In genomic region chr6:118018666-118019065, GRCm38 (mm10) we compare ENCODE assay signal across 16 mouse cellular contexts. TPM values are rescaled to one million over a fixed set of nuclear protein-coding genes. Genes with fewer than 3 reads are reported as not detected.
DNase-seq lines count a peak whose midpoint lies in the region; ATAC-seq lines count a peak whose summit lies in the region.
"Had no signal": no experiment of that assay in that cellular context is flagged by ENCODE, and none has a peak within 500 bp of the region (broad histone marks: within the 10 kb centered on the region; RNA-seq: fewer than 3 reads in every experiment).

No protein-coding gene starts in this region.

- intact Hi-C loops in gastrocnemius, postnatal 14 days (cut with DNase I; ENCODE audit: low total_unique reads), result no loop called here

- DNase-seq in left cerebral cortex, adult 18-20 months (ENCODE audit: low spot score in 2 of 2), result peak; percentile 60 to 69
- no peak for DNase-seq in left cerebral cortex, adult 11 months (ENCODE audit: low spot score)
- peak; percentile 65 for DNase-seq in right cerebral cortex, postnatal 25 days
- DNase-seq in right cerebral cortex, postnatal 14 days, result no peak
- DNase-seq in gastrocnemius, postnatal 14 days, result no peak
- no peak for DNase-seq in heart, adult 18-20 months
- DNase-seq: adrenal gland, adult 2 months; cerebellum, adult 8-10 months; gastrocnemius, adult 2 months; heart, postnatal 14 days; liver; thymus, postnatal 25 days had no signal

- 0 out of 2 replicates have a peak, but pooled peaks have one; percentile 26 for ATAC-seq in megakaryocyte progenitor cell, adult 5-6 weeks (replicated peaks; ENCODE audit: poor library complexity)
- ATAC-seq: intestine, embryonic 16.5 days; lung, postnatal 0 days had no signal

RNA-seq across cellular contexts. Expression of gene Rasgef1a, which starts 7.4 kb away (rescaled TPM):
- total RNA-seq in left cerebral cortex, adult 18-20 months (2021), result 100 to 1,000 TPM; 201 to 250 TPM
- total RNA-seq in megakaryocyte progenitor cell, adult 5-6 weeks (2015), result 0.07 TPM in 1 of 2 replicates, not detected in the other
- 0.17 TPM in 1 of 2 replicates, not detected in the other for total RNA-seq in megakaryocyte progenitor cell, adult 5-6 weeks (2017)
- under 1 TPM; 0.27 to 0.29 TPM for total RNA-seq in gastrocnemius, postnatal 14 days (2021)
- total RNA-seq in heart, adult 18-20 months (2021), result under 1 TPM; 0.20 to 0.23 TPM
- total RNA-seq: granulocyte monocyte progenitor cell, adult 5-6 weeks had no signal

Comparison
In these comparisons a context has a peak if more than half of its experiments do, and no peak if none do; other contexts are left out.
1. DNase-seq: peak in left cerebral cortex, adult 18-20 months (2 of 2) and right cerebral cortex, postnatal 25 days (single experiment); none in left cerebral cortex, adult 11 months (single experiment), right cerebral cortex, postnatal 14 days (single experiment), gastrocnemius, postnatal 14 days (single experiment) and heart, adult 18-20 months (0 of 2).
2. RNA of gene Rasgef1a, which starts 7.4 kb away (total RNA-seq): 201 to 250 TPM in left cerebral cortex, adult 18-20 months; 0.27 to 0.29 TPM in gastrocnemius, postnatal 14 days, 0.20 to 0.23 TPM in heart, adult 18-20 months and 0.07 to 0.17 TPM in megakaryocyte progenitor cell, adult 5-6 weeks; every median in the first group is over 100 times any median in the second.